Mouse (Mus musculus) heart, adult 2 months (tissue): ENCODE results near the gene Relb.

Experiments
- CTCF ChIP-seq: fragments of 200-600 bp; IDR thresholded peaks from 2 replicates; pipeline ENCODE4 v1.8.1; 2022; ENCODE audit warnings: antibody characterized with exemption, mild to moderate bottlenecking, moderate library complexity
- EP300 ChIP-seq: fragments of 200-500 bp; IDR thresholded peaks from 2 replicates; pipeline ENCODE4 v1.6.1; 2011; ENCODE audit warnings: low read depth, low read length, control low read depth; ENCODE audit not compliant: insufficient read depth
- POLR2A ChIP-seq: fragments of 200-500 bp; IDR thresholded peaks from 2 replicates; pipeline ENCODE4 v1.6.1; 2011; ENCODE audit warnings: mild to moderate bottlenecking, low read depth, low read length, control low read depth; ENCODE audit not compliant: insufficient read depth

DNA sequence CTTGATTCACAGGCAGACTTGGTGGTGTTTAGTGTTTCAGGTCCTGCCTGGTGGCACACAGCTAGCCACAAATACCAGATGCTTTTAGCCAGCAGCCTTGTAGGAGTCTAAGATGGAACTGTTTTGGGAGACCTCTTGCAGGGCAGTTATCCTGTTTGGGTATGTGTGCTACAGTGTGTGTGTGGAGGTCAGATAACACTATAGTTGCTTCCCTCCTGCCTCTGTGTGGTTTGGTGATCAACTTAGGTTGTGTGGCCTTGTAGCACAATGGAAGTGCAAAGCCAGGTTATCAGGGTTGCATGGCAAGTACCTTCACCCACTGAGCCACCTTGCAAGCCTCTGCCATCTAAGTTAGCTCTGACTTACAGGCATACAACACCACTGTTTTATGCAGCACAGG lies 3.5 kb upstream of the Relb start:
- no peak for TF ChIP-seq CTCF
- TF ChIP-seq POLR2A: no peak
- TF ChIP-seq EP300: no peak
